Mouse (Mus musculus): Measurements from ENCODE around the gene Sdad1.

Sdad1 gene

GRCm38 (mm10) chr5:92312046-92312715, 1.9 kb upstream of the Sdad1 start:
- DNase-seq (ENCODE audit: low read depth), result peak; percentile 79

DNA sequence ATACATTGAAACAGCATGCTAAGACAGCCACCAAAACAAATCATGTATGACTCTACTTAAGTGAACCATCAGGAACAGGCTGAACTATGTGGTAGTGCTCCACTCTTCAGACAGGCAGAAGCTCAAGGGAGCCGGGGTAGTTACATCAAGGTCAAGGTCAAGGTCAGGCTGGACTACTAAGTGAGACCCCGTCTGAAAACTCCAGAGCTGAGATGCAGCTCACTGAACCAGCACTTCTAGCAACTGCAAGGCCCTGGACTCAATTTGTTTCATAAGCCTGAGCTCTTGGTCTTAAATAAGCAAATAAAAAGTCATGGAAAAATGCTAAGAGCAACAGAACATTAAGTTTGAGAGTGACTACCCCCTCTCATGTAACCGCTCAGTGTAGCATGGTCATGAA, 6.0 kb downstream of the Sdad1 start:
- DNase-seq (ENCODE audit: low read depth), result no peak

DNA sequence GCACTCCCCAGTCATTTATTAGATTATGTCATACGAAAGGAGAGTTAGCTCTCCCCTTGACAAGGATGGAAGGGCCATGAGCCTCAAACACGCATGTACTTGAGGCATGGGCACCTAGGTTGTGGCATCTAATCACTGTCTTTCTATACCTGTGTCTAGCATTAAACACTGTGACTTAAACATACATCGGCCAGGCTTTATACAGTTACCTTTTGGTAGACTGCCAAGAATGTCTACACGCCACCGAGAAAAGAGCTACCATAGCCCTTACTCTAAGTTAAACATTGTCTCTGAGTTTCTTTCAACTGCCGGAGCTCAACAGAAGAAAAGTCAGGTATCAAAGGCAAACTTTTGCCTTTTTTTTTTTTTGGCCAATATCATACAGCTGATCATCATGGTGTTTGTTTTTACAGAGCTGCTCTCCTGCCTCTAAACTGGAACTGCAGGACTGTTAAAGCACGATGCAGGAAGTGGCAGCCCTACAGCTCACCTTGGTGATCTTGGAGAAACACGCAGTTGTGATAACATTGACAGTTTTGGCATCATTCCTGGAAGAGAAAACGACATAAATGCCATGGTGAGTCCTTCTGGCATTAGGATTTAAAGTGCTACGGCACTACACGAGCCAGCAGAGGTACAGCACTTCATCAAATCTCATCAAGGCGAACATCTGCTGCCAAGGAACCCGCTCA, 8.0 kb downstream of the Sdad1 start:
- DNase-seq (ENCODE audit: low read depth), result no peak

- no peak for DNase-seq (ENCODE audit: low read depth)
These were observed 15.8 kb downstream of the Sdad1 start for GRCm38 (mm10) chr5:92294525-92294924.

GRCm38 (mm10) chr5:92291652-92292414, 18.4 kb downstream of the Sdad1 start:
- no peak for DNase-seq (ENCODE audit: low read depth)

DNA sequence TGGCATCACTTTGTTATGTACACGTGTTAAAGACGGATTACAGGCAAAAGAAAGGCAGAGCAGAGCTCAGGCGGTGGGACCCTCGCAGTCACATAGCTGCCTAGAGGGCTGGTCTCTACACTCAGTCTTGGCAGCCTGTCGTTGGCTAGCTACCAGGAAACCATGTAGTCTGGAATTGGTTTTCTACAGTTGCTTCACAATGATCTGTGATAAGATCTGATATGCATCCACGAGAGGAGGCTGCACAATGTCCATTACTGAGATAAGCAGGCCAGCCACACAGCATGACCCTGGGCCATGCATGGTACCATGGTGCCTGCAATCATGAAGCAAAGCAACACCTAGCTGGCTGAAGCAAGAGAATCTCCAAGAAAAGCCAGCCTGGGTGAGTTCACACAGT, 22.4 kb downstream of the Sdad1 start:
- DNase-seq (ENCODE audit: low read depth), result no peak

- DNase-seq (ENCODE audit: low read depth), result peak; percentile 65
These were observed 27.2 kb downstream of the Sdad1 start for GRCm38 (mm10) chr5:92283107-92283506.

GRCm38 (mm10) chr5:92282571-92282970, 27.7 kb downstream of the Sdad1 start:
- no peak for DNase-seq (ENCODE audit: low read depth)

DNA sequence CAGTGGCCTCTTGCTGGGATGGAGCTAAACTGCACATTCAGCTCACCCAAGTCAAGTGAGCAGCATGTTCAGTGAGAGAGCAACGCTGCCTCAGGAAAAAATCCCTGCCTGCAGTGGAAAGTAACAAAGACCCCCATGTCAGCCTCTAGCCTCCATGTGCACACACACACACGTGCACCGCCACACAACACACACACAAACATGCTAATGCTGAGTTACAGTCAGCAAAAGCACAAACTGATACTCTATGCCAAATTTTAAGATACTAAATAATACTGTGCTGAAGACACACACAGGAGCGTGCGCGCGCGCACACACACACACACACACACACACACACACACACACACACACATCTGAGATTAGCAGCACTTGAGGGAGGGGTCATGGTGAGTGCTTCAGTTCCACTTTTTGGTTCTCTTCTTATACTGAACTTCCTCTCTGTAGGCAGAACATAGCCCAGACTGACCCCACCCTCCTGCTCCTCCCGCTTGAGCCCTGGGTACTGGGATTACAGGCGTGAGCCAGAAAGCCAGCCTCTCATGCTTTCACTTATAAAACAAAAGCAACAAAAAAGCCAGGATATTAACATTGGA, 31.2 kb downstream of the Sdad1 start:
- no peak for DNase-seq (ENCODE audit: low read depth)

DNA sequence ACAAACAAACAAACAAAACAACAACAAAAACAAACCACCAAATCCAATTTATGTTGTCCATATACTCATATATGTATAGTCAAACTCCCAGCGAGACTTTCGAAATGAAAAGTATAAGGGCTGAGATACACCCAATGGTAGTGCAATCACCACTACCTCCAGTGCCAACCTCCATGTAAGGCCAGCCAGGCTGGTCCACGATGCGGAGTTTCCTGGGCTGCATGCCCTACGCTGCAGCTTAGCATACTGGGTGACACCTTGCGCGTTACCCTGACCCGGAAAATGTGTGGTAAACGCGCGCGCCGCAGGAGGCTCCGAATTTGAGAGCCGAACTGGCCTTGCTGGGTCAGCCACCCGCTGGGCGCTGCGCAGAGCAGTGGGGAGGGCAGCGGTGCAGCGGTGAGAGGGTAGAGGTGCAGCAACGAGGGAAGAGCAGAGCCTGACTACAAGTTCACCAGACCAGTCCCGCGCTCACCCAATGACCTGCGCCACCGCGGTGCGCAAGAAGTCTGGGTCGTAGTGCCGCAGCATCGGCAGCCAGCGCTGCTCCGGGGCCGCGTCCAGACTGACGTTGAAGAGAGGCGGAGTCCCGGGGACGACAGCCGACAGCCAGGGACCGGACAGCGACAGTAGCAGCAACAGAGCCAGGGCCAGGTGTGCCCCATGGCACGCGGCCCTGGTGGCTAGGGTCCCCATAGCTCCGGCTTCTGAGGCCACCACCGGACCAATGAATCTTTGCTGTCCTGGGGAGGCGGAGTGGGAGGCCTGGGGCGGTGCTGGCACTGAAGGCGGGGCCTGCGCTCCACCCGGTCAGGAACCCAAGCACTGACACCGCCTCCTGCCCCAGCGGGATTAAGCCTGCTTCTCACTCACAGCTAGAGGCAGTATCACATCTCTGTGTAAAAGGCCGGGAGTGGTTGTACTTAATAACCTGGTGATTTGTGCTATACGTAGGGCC, 32.6 kb downstream of the Sdad1 start, which contains the start of gene Naaa:
Gene Naaa, minus strand, starts transcription at position 734 of the 958 bp plus-strand sequence.
- DNase-seq (ENCODE audit: low read depth), result peak; percentile 67

GRCm38 (mm10) chr5:92270496-92270895, 39.8 kb downstream of the Sdad1 start:
- no peak for DNase-seq (ENCODE audit: low read depth)

DNA sequence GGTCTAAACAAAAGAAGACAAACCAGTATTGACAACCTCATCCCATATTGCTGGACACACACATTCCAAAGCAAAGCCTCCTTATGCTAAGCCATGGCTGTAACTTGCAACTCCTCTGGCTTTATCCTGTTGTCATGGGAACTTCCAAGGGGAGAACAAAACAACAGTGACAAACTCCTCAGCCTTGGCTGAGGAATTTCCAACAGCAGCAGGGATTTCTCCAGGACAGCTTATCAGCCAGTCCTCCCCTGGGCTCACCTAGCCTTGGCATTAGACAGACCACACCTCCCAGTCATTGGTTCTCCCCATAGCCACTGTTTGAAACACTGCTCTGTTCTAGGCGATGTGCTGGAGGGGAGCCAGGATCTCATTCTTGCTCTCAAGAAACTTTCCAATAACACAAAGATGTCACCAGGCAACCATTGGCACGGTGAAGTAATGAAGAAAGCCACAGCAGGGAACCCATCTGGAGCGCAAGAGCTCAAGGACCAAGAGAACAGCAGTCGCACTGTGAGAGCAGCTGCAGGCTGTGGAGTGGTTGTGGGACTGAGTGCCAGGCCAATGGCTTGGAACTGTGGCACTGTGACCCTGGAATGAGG, 46.4 kb downstream of the Sdad1 start:
- no peak for DNase-seq (ENCODE audit: low read depth)

DNA sequence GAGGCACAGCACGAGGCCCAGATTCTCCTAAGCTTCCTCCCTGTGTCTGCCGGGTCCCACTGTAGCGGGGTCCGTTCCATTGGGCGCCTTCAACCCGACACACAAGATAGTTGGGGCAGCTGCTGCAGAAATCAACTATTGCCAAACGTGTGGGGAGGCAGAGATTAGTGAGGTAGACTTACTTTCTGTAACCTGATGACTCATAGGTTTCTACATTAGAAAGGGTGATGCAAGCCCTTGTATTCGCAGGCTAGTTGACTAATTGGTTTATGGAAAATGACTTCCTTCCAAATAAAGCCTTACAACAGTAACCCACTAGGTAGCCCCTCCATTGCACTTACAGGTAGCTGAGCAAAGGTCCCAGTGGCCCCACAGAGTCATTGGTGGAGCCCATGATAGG, 47.6 kb downstream of the Sdad1 start:
- no peak for DNase-seq (ENCODE audit: low read depth)

DNA sequence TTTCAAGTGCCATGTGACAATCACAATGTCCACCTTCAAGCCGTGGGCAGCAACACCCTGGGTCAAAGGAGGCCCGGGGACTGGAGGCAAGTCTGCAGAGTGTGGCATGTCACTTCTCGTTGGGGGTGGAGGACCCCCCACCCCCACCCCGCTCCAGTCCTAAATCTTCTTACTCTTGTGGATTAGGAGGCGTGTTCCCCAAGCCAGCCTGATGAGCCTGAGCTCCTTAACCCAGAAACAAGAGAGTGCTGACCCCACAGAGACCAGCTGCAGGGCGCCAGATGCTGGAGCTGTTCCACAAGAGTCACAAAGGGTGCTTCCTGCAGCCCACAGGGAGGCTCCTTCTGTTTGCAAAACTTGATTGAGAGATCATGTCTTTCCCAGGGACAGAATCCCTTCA, 54.1 kb downstream of the Sdad1 start, which contains the start of gene Ppef2:
Gene Ppef2, minus strand, starts transcription at position 61 of the 400 bp plus-strand sequence.
- DNase-seq (ENCODE audit: low read depth), result no peak

DNA sequence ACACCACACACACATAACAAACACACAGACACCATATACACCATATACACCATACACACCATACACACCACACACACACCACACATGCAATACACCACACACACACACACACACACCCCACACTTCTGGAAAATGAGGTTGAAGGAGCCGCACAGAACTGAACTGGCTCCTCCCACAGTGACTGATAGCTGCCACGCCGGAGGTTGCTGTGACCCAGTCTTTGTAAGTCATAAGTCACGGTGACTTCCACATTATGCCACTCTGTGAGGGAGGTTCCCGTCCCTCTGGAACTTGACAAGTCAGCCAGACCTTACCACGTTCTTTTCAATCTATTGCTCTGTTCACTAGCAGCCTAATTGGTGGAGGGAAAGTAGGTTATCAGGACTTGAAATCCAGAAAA, 55.8 kb downstream of the Sdad1 start:
- DNase-seq (ENCODE audit: low read depth), result no peak

- DNase-seq (ENCODE audit: low read depth), result no peak
These were observed 57.4 kb downstream of the Sdad1 start for GRCm38 (mm10) chr5:92252797-92253343.

- no peak for DNase-seq (ENCODE audit: low read depth)
These were observed 58.2 kb downstream of the Sdad1 start for GRCm38 (mm10) chr5:92252031-92252430.

DNA sequence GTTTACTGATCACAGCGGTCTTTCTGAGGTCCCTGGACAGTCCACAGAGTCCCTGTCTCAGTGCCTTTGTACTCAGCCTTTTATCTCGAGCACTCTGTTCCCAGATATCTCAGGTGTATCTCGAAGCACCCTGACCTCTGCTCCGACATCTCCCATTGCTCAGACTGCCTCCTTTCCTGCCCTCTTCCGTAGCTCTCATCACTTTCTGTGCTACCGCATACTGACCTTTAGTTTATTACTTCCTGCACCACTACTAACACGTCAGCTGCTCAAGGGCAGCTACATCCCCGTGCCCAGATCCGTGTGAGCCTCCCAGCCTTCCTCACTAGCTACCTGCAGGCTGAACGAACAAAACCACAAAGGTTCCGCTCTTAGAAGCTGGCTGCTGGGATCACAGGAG, 61.7 kb downstream of the Sdad1 start:
- DNase-seq (ENCODE audit: low read depth), result no peak

DNA sequence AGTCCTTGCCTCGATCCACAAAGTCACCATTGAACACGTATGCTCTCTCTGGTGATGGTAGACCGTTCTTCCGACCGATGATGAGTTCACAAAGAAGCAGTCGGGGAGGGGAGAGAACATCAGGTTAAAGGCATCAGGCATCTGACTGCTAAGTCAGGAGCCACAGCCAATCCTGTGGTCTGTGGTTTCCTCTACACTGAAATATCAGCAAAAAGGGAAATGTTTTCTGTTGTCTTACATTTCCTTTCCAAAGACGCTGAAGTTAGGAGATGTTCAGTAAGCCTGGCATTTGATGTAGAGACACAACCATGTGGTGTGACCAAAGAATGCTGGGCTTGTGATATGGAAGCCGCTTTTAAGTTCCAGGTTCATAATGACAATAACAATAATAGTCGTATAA, 64.8 kb downstream of the Sdad1 start:
- DNase-seq (ENCODE audit: low read depth), result no peak

DNA sequence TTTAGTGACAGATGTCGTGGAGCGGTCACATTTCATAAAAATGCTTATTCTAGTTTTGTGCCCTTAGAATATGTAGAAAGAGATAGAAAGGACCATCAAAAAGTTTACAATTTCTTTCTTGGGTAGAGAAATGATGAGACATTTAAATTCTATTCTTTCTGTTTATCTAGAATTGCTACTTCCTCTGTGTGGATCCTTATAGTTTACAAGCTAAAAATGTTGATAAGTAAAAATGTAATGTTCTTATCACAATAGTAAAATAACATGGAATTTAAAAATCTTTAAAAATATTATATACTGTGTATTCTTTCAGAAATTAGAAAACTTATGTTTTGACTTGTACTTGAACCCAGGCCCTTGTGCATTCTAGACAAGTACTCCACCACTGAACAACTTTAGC, 65.4 kb downstream of the Sdad1 start:
- no peak for DNase-seq (ENCODE audit: low read depth)

DNA sequence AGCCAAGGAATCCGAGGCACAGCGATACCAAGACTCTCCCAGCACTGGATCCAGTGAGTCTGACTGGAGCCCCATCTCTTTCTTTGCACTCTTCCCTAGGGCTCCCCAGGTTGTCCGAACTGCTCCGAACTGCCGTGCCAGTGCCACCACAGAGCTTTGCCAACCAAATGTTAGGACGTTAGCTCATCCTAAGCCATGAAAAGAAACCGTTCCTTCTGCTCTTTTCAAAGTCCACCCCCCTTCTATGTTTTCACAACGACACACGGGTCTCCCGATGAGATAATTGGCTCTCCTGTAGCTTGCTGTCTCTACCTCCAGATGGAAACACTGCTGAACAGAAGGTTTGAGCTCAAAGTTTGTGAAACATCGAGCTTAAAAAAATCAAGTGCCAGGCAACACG, 69.5 kb downstream of the Sdad1 start:
- DNase-seq (ENCODE audit: low read depth), result no peak

Data from c-Kit-positive CD71-positive TER-119-negative erythroid progenitor cells, embryonic 14.5 days (primary cell).